Mouse (Mus musculus) spleen, postnatal 0 days (tissue): ENCODE data around the gene Ttl. TPM values are rescaled to one million over a fixed set of nuclear protein-coding genes. Genes with fewer than 3 reads are reported as not detected.

Experiments
- polyA plus RNA-seq: library from polyadenylated mRNA; unstranded; fragments of >200 nt; fragmentation: Nextera tagmentation; extraction: Ambion mirVana; gene quantifications from 2 replicates; pipeline ENCODE4 v1.2.1, GENCODE M21; 2015

Gene Ttl
- 2.5 and 3.0 TPM in 2 replicates for polyA plus RNA-seq

DNA sequence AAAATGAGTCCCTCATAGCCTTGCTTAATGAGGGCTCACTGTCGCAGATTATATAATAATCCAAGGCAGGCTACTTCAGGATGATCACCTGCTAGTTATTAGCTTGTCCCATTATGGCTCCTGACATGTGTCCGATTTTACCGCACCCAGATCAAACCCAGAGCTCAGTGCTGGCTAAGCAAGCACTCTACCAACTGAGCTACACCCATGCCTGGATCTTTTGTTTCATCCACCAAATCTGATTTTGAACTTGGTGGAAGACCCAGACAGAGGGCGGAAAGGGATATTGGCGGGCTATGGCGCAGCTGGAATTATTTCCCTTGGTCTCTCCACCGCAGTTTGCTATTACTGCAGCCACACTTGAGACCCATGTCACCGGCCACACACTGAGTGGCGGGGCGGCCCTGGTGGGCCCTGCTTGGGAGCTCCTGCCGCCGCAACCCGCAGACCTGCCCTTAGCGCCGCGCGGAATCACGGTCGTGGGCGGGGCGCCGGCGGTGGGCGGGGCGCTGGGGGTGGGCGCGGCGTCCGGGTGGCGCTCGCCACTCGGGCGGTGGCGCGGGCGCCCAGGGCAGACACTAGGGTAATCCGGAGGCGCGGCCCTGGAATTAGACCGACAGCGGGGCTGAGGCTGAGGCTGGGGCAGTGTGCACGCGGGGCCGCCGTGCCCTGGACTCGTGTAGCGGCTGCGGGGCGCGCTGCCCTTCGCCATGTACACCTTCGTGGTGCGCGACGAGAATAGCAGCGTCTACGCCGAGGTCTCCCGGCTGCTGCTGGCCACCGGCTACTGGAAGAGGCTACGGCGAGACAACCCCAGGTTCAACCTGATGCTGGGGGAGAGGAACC, at the start of gene Ttl:
Ttl (plus strand) TSS at position 506 of the 846 bp plus-strand sequence.

DNA sequence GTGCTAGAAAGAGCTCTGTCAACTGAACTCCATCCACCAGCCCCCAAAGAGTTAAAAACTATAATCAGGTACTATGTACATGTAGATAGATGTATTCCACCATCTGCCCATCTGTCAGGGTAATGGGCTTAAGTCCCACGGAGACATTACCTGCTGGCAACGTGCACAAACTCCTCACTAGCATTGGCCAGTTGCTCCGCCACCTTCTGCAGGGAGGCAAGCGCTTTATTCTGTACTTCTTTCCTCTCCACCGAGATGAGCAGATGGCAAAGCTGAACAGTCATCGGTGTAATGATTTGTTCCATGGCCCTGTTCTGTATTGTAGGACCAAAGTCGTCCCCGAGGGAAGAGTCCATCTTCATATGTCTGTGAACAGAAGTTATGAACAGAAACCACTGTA, 17.9 kb upstream of the Ttl start, which contains the start of gene Vinac1:
Vinac1 (minus strand) TSS at position 362 of the 400 bp plus-strand sequence.

DNA sequence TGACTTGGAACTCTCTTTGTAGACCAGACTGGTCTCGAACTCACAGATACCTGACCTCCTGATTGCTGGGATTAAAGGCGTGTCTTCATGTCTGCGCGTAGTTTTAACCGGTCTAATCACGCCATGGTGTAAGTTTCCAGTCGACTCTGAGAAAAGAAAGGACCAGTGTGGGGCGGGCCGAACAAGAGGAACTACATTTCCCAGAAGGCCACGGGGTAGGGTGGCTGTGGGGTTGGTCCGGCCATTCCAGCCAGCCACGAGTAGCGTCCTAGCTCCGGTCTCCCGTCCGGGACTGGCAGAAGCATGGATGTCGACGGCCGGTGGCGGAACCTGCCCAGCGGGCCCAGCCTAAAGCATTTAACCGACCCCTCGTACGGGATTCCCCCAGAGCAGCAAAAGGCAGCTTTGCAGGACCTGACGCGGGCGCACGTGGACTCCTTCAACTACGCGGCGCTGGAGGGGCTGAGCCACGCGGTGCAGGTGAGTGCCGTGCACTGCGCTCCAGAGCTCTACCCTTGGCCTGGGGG, 35.1 kb downstream of the Ttl start, which contains the start of gene Polr1b:
Polr1b (plus strand) TSS at position 212 of the 527 bp plus-strand sequence.

DNA sequence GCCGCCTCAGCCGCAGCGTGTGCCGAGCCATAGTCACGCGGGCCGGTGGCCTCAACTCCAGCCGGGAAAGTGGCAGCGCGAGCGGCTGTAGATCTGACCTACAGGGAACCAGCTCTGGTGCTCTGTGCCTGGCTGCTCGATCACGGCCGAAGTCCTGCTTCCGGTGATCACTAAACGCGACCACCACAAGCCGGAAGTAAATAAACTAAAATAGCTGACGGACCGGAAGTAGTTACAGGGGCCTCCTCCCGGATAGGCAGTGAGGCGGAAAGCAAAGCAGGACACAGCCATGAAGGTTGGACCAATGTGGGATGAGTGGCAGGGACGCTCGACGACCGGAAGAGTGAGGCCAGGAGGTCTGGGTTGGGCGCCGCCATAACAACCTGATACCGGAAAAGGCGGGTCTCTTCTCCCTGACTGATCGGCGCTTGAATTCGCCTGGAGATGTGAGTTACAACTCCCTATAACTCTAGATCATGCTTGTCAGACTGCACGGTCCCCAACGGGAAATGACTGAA, 63.7 kb downstream of the Ttl start, which contains the start of gene Chchd5:
Chchd5 (plus strand) TSS at position 289 of the 518 bp plus-strand sequence.

Other genes with a start within 250 kb of the Ttl start
- gene Tmem87b, start 247.8 kb upstream of the Ttl start, polyA plus RNA-seq: 8.6 and 9.9 TPM in 2 replicates
- 0.22 and 0.41 TPM in 2 replicates for gene Fbln7, start 203.0 kb upstream of the Ttl start, polyA plus RNA-seq
- gene Zc3h8, start 121.9 kb upstream of the Ttl start, polyA plus RNA-seq: 4.9 and 5.7 TPM in 2 replicates
- 2.5 and 2.6 TPM in 2 replicates for gene Zc3h6, start 98.5 kb upstream of the Ttl start, polyA plus RNA-seq
- 9.1 and 10.8 TPM in 2 replicates for gene Gm10762, start 98.2 kb upstream of the Ttl start, polyA plus RNA-seq
- gene Vinac1, start 17.8 kb upstream of the Ttl start, polyA plus RNA-seq: 0.02 TPM in 1 of 2 replicates, not detected in the other
- 16.9 and 18.4 TPM in 2 replicates for gene Polr1b, start 35.1 kb downstream of the Ttl start, polyA plus RNA-seq
- 11.2 and 15.4 TPM in 2 replicates for gene Chchd5, start 63.8 kb downstream of the Ttl start, polyA plus RNA-seq
- 35.1 and 38.7 TPM in 2 replicates for gene Slc20a1, start 132.8 kb downstream of the Ttl start, polyA plus RNA-seq
- 25.4 and 26.7 TPM in 2 replicates for gene Ckap2l, start 231.3 kb downstream of the Ttl start, polyA plus RNA-seq
- 0.75 and 0.81 TPM in 2 replicates for gene Il1a, start 244.0 kb downstream of the Ttl start, polyA plus RNA-seq